Mouse (Mus musculus): ENCODE data around the gene Ccdc96.

DNA sequence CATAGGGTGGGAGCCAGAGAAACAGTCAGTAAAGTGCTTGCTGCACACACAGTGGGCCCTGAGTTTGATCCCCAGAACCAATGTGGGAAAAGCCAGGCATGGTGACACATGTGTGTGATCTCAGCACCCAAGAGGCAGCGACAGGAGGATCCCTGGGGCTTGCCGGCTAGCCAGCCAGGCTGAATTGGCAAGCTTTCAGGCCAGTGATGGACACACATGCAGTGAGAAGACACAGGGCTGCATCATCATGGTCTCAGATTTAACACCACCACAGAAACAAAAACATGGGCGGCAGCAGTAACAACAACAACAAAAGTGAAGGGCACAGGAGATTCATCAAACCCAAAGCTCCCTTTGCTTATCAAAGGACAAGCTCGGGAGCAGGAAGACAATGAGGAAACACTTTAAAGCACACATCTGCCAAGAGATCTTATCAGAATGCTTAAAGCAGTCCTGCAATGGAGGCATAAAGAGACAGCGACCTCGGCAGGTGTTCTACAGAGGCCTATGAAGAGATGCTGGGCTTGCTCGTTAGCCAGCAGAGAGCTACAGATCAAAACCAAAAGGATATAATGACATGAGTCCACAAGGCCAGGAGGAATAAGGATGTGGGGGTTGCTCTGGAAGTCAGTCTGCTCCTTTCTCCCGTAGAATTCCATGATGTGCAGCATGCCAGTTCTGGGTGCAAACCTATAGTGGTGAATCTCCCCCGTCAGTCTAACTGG, 38.1 kb upstream of the Ccdc96 start:
- no peak for TF ChIP-seq CTCF (IDR thresholded peaks at IDR 0.05; ENCODE audit: control insufficient read depth, insufficient read depth, low read length)
- TF ChIP-seq POLR2A (IDR thresholded peaks at IDR 0.05; ENCODE audit: borderline replicate concordance, control insufficient read depth, low read depth, low read length) = no peak

Data from bone marrow, adult 2 months (tissue).